Comparison of ENCODE assay signal across 22 mouse cellular contexts in genomic region chr2:132309398-132309930, GRCm38 (mm10). TPM values are rescaled to one million over a fixed set of nuclear protein-coding genes. Genes with fewer than 3 reads are reported as not detected.
DNase-seq lines count a peak whose midpoint lies in the region; ATAC-seq and TF ChIP-seq lines count a peak whose summit lies in the region.
"Had no signal": no experiment of that assay in that cellular context is flagged by ENCODE, and none has a peak within 500 bp of the region (broad histone marks: within the 10 kb centered on the region; RNA-seq: fewer than 3 reads in every experiment).

No protein-coding gene starts in this region.

- TF ChIP-seq POLR2A in cerebellum, adult 2 months (IDR thresholded peaks at IDR 0.05; ENCODE audit: borderline replicate concordance, insufficient read depth, low read length) = no peak

- H3K36me3 ChIP-seq in G1E (replicated peaks) = peaks cover 75% of the 10 kb centered on the region

- peak; percentile 4 for DNase-seq in cerebellum, adult 9-10 months
- DNase-seq in cerebellum, adult 2 months = no peak
- no peak for DNase-seq in G1E (ENCODE audit: low spot score)
- peak; percentile 58 for DNase-seq in MEL-GATA-1-ER (ENCODE audit: extremely low read depth, low read depth)
- no peak for DNase-seq in urinary bladder, adult 18-20 months (ENCODE audit: low spot score in 2 of 2)
- DNase-seq: adrenal gland, adult 2 months; adrenal gland, postnatal 10 days; adrenal gland, postnatal 25 days; B cell, adult 2 months; cerebellum, adult 11 months; cerebellum, adult 18-20 months; cerebellum, postnatal 14 days; embryo, embryonic 11 days; forebrain, postnatal 0 days had no signal

- no peak overlapping the region for H3K4me3 ChIP-seq in cerebellum, adult 2 months (replicated peaks; ENCODE audit: insufficient read depth, low read depth, low read length)
- H3K4me3 ChIP-seq in G1E (ENCODE audit: low read depth, low read length) = no peak overlapping the region
- H3K4me3 ChIP-seq: embryonic facial prominence, embryonic 13.5 days; embryonic facial prominence, embryonic 15.5 days; erythroblast, embryonic 14.5 days; forebrain, embryonic 10.5 days; forebrain, embryonic 12.5 days had no signal

- ATAC-seq in G1E (ENCODE audit: extremely low read depth, insufficient number of reproducible peaks, low FRiP score, poor library complexity, severe bottlenecking) = peak; percentile 30; the same call in 1 of the 2 replicates
- ATAC-seq: CD4-positive, CD25-positive, alpha-beta regulatory T cell, adult 4 months; forebrain, embryonic 14.5 days; forebrain, postnatal 0 days had no signal

- 97% methylated on average over 6 of the region's 6 CpGs for WGBS in cerebellum, adult 2 months

- no peak for TF ChIP-seq CTCF in cerebellum, adult 2 months (IDR thresholded peaks at IDR 0.05; ENCODE audit: borderline replicate concordance, insufficient read depth, low read depth, low read length)
- TF ChIP-seq CTCF in G1E (IDR thresholded peaks at IDR 0.05; ENCODE audit: low read depth, low read length) = no peak

- no peaks in the 10 kb centered on the region for H3K9me3 ChIP-seq in G1E (replicated peaks)
- H3K9me3 ChIP-seq: embryonic facial prominence, embryonic 13.5 days; embryonic facial prominence, embryonic 15.5 days; forebrain, embryonic 10.5 days; forebrain, embryonic 12.5 days had no signal

- peaks cover 11% of the 10 kb centered on the region for H3K4me1 ChIP-seq in cerebellum, adult 2 months (ENCODE audit: control insufficient read depth, insufficient read depth, low read length)
- peaks cover 32% of the 10 kb centered on the region for H3K4me1 ChIP-seq in G1E (ENCODE audit: insufficient read depth, low read depth, low read length)
- H3K4me1 ChIP-seq: embryonic facial prominence, embryonic 13.5 days; embryonic facial prominence, embryonic 15.5 days; forebrain, embryonic 10.5 days; forebrain, embryonic 12.5 days had no signal

- H3K27ac ChIP-seq in cerebellum, adult 2 months (ENCODE audit: insufficient read depth, low read length) = no peak overlapping the region
- H3K27ac ChIP-seq: embryonic facial prominence, embryonic 13.5 days; embryonic facial prominence, embryonic 15.5 days; forebrain, embryonic 10.5 days; forebrain, embryonic 12.5 days had no signal

- H3K27me3 ChIP-seq in cerebellum, adult 2 months (ENCODE audit: control insufficient read depth, insufficient read depth, low read length) = no peaks in the 10 kb centered on the region
- no peaks in the 10 kb centered on the region for H3K27me3 ChIP-seq in G1E (ENCODE audit: insufficient read depth, low read length)
- H3K27me3 ChIP-seq: CH12.LX; embryonic facial prominence, embryonic 13.5 days; embryonic facial prominence, embryonic 15.5 days; forebrain, embryonic 12.5 days had no signal

RNA-seq across cellular contexts. Expression of gene Cds2, which starts 46.5 kb away (rescaled TPM):
- 152 and 155 TPM in 2 replicates for polyA plus RNA-seq in cerebellum, adult 2 months (2012; rRNA removed)
- total RNA-seq in G1E (2014; fragmentation: Nextera tagmentation) (15.8 and 26.6 TPM in 2 replicates), G1E (2017) (17.6 and 19.6 TPM in 2 replicates)
- polyA plus RNA-seq in G1E (2012) = 8.6 and 12.6 TPM in 2 replicates

RNA-seq across cellular contexts. Expression of gene Pcna, which starts 56.4 kb away (rescaled TPM):
- polyA plus RNA-seq in cerebellum, adult 2 months (2012; rRNA removed) = 69.3 and 73.1 TPM in 2 replicates
- total RNA-seq in G1E (2014; fragmentation: Nextera tagmentation) = 249 and 267 TPM in 2 replicates
- 520 and 531 TPM in 2 replicates for total RNA-seq in G1E (2017)
- 38.5 and 77.8 TPM in 2 replicates for polyA plus RNA-seq in G1E (2012)

Comparison
In these comparisons a context has a peak if more than half of its experiments do, and no peak if none do; other contexts are left out.
1. DNase-seq: peak in cerebellum, adult 9-10 months (single experiment) and MEL-GATA-1-ER (single experiment); none in cerebellum, adult 2 months (0 of 2), G1E (single experiment) and urinary bladder, adult 18-20 months (0 of 2).
2. RNA of gene Cds2, which starts 46.5 kb away (polyA plus RNA-seq): 152 to 155 TPM in cerebellum, adult 2 months; 8.6 to 12.6 TPM in G1E; every median in the first group is over 10 times any median in the second.